Mouse (Mus musculus) MEL-GATA-1-ER (cell line): Measurements from ENCODE around the gene Colec11.

Experiments
- DNase-seq: peaks from one replicate; pipeline ENCODE4 v3.0.0-alpha.2; 2012; ENCODE audit warnings: low read depth; ENCODE audit errors: extremely low read depth

The Colec11 gene

DNA sequence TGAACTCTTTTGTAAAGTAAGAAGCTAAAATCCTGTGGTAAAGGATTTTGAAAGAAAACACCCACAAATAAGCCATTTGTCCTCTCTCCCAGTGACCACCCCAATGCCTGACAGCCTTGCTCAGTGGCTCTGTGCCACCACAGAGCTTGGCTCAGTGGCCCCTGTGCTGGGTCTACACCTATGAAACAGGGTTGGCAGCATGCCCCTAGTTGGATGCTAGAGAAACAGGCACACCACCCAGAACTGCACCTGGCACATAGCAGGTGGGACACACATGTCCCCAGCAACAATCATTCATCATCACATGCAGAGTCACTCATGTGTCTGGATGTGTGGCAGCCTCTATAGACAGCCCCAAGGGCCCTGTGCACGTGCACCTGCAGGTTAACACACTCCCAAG, 19.7 kb downstream of the Colec11 start:
- DNase-seq = no peak

DNA sequence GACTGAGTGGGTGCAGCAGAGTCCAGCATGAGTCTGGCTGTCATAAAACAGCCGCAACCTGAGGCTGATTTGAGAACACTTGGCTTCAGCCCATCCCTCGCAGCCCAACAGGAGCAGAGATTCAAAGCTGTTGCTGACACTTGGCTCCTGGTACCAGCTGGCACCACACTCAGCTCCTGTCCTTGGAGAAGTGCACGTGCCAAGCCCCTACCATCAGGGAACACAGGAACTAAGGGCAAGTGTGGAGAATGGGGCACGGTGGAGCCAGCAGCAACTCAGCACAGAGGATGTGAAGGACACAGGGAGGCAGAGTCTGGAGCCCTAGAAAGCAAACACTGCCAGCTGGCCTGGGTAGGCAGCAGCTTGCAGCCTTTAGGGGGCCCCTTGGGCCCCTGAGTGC, 20.9 kb downstream of the Colec11 start:
- DNase-seq = no peak

DNA sequence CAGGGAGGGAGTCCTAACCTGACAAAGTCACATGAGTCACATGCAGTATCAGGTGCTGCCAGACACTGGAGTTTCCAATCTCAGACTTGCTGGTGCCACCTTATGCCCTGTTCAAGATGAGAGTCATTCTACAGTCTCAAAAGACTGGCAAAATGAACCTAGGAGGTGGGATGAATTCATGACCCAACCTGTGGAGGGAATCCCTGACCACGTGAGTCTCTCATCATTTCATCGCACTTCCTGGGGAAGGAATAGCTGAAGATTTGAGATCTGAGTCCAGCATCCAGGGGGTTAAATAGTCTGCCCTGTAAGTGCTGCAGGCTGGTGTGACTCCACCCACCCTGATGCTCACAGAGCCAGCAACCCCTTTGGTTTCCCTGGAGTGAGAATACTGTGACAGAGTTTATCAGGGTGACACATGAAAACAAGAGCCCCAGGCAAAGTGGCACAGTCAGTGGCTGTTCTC, 24.6 kb downstream of the Colec11 start:
- peak; percentile 31 for DNase-seq

DNA sequence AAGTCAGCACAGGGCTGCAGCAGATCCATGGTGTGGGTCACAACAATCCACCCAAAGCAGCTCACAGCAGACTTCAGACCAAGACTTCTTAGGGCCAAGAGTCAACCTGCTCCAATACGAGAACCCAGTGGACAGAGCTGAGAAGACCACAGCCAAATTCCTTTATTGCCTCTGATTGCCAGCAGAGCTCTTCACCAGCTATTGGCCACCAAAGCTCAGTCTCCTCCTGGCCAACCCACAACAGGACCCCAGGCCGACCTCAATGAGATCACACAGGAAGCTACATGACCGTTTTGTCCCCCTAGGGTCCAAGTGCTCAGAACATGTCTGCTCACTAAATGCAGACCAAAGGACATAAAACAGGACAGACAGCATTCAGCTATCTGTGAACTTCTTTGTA, 25.1 kb downstream of the Colec11 start:
- DNase-seq = no peak

DNA sequence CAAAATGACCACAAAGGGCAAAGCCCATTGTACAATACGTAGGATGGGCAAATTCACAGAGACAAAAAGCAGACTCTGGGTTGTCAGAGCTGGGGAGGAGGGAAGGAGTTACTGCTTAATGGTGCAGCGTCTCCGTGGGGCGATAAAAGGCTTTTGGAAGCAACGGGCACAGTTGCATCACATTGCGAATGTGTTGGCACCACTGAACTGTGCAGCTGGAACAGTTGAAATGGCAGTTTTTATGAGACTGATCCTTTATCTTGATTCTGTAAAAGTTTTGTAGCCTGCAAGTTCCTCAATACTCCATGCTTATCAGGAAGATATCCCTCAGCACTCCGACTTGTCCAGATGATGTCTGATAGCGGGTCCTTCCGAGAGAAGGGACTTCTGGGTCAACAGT, 25.5 kb downstream of the Colec11 start:
- peak; percentile 28 for DNase-seq

DNA sequence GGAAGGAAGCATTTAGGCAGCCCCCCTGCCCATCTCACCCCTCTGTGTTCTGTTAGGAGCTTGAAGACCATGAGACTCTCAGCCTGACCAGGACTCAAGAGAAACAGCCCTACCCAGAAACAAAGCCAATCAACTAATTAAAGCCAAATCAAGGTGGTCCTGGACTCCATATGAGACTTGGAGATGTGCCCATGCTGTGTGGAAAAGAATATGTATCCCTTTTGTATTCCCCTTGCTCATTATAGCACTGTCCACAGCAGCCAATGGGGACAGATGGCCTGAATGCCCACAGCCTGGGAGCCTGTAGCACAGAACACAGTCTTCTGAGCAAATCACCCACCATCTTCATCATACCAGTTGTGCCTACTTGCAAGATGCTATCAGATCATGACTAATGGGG, 26.3 kb downstream of the Colec11 start:
- DNase-seq = no peak

DNA sequence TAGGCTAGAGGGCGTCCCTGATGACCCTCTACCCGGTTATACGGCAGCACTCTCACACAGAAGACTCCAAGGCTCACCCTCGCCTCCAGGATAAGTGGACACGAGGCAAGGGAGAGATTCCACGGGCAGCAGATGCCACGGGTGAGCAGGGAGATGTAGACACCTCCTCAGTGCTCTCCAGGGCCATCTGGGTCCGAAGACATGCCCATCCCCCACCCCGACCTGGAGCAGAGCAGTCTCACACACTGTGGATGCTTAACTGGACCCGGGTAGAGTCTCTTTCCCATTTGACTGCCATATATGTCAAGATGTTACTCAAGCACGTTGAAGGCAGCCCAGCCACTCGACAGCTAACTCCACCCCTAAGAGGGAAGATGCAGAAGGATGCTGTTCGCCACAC, 32.7 kb downstream of the Colec11 start:
- DNase-seq = no peak

DNA sequence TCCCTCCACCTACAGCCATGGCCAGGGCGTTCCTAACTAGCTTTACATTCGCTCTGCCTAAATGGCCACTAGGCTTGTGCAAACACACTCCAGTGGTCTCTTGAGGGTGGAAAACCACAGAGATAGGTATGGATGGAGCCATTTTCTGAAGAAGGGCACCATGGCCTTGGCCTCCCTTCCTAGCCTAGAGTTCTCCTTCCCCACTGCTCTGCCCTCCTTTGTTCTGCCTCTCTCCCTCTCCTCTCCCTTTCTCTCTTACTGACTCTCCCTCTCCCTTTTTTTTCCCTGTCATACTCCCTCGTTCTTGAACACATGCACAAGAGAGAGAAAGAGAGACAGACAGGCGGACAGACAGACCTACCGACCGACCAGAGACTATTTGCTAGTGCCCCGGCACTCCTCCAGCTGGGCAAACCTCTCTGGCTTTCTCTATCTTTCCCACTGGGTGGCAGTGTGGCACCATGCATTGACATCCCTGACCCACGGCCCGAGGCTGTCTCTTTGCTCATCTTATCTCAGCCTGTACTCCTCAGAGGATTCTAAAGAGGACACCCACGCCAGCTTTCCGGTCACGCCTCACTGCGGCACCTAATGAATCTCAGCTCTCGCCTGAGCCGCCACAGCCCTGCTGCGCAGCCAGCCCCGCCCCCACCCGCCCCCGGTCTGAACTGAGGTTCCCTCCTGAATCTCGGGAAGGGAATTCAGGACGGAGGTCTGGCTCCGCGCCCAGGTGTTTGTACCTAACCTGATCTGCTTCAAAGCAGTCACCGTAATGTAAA, 33.9 kb downstream of the Colec11 start:
- DNase-seq = peak; percentile 58

DNA sequence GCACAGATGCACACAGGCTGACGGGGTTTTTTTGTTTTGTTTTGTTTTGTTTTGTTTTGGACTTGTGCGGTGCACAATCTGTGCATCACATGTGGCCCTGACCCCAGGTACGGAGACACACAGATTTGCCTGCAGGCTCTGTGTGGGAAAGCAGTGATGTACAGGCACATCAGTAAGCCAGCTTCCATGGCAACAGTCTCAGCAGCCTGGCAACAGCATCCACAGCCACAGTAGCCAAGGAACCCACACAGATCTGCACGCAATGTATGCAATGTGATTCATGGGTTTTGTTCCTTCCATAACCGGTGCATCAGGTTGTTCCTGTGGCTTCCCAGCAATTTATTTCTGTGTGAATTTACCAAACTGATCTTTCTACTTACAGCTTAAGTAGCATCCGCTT, 35.2 kb downstream of the Colec11 start:
- no peak for DNase-seq

DNA sequence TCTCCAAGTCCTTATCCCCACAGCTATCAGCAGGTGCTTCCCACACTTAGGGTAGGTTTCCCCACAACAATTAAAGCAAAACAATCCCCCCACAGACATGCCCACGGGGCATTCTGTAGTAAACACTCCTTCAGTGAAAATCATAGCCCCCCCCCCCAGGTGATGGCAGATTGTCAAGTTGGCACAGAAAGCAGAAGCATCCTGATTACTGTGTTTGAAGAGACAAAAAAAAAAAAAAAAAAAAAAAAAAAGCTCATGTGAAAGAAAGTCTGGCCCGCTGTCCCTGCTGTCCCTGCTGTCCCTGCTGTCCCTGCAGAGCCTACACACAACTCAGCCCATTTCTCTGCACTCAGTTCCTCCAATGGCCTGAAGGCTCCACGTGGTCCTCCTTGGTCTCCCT, 39.1 kb downstream of the Colec11 start:
- no peak for DNase-seq

DNA sequence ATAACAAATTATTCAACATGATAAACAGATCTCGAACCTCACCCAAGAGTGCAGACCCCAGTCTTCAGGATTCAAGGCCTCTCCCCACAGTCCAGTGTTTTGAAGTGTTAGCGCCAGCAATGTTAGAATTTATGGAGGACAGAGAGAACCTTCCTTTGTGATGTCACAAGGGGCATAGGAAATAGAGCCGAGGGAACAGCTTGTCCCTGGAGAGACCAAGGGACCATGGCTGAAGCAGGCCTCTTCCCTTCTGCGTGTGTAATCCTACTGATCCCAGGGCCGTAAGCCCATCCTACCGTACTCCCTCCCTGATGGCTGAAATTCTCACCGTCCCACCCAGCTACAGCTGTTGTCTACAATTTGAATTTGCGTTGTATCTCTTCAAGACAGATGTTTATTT, 40.8 kb downstream of the Colec11 start, which contains the start of gene Allc:
Gene Allc (minus strand): TSS at position 101 of the 400 bp plus-strand sequence.
- no peak for DNase-seq

DNA sequence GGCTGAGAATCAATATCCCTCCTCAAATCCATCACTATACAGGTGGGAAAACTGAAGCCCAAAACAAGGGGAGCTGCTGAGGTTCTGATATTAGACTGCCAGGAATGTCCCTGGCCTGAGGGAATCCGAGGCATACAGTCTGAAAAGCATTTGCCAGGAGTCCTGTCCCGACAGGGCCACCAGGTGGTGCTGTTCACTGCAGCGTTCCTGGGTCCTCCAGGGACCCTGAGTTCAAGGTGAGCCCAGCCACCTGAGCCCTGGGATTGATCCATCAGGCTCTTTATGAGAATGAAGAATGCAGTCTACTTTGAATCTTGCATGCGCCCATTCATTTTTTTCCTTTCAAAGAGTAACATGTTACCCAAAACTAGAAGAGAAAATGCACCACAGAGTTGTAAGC, 44.0 kb downstream of the Colec11 start:
- DNase-seq = no peak

DNA sequence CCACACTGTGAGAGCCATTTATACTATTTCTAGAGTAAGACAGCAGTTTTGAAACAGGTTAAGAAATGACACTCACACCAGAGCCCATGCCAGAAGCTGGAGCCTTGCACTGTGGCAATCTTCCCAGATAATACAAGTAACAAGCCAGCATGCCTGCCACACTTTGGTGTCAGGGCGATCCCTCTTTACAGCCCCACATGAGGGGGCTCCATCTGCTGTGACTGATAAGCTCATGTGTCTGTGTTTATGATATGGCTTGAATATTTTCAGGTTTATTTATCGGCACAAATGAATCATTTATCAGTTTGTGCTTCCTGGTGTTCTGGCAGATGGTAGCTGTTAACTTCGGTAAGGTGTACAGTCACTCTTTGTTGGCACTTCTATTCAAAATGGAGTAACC, 45.0 kb downstream of the Colec11 start:
- DNase-seq = peak; percentile 12

DNA sequence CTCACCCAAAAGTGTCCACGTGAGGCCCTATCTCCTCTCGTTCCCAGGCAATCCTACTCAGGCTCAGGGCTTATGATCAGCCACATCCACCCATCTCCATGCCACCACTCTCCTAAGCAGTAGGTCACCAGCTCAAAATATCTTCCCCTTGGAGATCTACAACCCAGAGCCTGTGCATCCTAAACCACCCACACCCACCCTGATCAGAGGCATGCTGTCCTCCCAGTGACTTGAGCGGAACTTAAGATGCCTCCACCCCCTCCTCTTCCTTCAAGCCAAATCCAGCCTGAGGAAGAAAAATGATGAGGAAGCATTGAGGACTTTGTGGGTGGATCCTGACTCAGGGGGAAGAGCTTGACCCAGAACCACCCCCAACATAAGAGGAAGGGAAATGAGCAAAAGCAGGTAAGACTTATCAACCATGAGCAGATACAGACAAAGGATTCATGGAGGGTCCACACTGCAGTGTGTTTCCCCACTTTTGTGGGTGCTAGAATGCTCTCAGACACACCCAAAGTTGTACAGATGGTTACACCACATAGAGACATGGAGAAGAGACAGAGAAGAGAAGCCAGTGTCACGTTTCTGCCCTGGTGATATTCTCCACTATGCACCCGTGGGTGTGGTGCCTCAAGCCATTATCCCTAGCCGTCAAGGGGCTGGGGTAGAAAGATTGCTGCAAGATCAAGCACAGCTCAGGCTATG, 47.7 kb downstream of the Colec11 start:
- peak; percentile 67 for DNase-seq

DNA sequence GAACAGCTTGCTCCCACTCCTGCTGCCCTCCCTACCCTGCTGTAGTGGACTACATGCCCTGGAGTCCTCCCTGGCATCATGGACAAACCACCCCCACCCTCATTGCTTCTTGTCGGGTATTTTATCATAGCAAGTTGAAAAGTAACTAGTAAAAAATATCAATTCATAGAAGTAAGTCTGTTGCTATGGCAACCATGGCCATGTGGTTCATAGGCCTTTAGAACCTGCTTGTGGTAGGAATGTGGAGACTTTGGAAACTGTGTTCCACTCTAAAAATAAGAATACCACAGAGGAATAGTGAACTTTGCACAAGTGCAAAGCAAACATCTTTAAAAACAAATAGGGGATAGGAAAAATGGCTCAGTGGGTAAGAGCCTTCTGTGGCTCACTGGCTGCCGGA, 50.9 kb downstream of the Colec11 start:
- DNase-seq = no peak

DNA sequence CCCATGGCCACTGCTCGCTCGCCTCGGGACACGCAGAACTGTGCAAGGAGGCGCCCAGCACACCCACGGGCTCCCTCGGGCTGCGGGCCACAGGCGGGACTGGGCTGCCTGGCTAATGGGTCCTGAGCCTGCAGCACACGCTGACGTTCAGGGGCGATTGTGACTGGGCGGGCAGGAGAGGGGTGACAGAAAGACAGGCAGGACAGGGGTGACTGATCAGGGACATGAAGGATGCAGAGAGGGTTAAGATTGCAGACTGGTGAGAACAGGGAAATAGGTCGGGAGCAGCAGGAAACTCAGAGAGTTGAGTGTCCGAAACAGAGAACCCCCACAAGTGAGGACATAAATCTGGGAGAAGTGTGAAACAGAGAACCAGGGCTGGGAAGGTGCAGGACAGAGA, 70.9 kb downstream of the Colec11 start, which contains the start of gene Dcdc2c:
Gene Dcdc2c (minus strand): TSS at position 101 of the 400 bp plus-strand sequence.
- DNase-seq = no peak

DNA sequence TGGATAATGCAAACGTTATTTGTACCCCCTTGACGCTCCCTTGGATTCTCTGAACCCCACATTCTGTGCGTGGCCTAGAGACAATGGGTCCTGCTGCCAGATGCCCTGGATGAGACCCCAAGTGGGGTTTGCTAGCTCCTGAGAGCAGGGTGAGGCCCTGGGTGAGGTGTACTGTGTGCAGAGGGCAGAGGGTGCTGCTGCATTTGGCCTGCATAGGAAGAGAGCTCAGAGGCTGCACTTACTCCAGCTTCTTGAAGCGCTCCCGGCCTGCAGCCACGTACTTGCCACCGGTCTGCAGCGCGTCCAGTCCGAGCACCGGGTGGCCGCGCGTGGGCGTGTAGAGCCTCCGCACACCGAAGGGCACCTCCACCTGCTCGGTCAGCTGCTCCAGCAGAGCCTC, 71.4 kb downstream of the Colec11 start:
- DNase-seq = no peak

DNA sequence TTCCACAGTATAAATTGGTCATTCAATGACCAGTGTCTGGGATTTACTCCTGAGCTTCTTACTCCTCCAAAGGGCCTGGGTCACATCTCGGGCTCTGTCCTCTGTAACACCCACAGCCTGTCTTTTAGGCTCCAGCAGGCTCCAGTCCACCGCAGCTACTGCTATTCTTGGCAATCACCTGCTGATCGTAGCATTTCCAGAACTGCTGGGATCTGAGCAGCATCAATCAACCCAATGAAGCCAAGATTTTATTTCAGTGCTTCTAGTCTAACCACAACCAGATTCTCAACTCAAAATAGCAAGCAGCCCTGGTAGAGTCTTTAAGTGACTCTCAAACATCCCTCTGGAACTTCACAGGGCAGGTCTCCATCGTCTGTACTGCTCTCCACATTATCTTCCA, 74.3 kb downstream of the Colec11 start:
- no peak for DNase-seq
